Mouse (Mus musculus) stomach, postnatal 0 days (tissue): Measurements from ENCODE around the gene Serinc5.

Experiments
- CTCF ChIP-seq: IDR thresholded peaks from 2 replicates; pipeline ENCODE4 v1.5.1; 2016; ENCODE audit warnings: antibody characterized with exemption, low read depth, mild to moderate bottlenecking, moderate library complexity
- EP300 ChIP-seq: optimal IDR thresholded peaks from 2 replicates; pipeline ENCODE3; 2016; ENCODE audit warnings: antibody characterized with exemption

DNA sequence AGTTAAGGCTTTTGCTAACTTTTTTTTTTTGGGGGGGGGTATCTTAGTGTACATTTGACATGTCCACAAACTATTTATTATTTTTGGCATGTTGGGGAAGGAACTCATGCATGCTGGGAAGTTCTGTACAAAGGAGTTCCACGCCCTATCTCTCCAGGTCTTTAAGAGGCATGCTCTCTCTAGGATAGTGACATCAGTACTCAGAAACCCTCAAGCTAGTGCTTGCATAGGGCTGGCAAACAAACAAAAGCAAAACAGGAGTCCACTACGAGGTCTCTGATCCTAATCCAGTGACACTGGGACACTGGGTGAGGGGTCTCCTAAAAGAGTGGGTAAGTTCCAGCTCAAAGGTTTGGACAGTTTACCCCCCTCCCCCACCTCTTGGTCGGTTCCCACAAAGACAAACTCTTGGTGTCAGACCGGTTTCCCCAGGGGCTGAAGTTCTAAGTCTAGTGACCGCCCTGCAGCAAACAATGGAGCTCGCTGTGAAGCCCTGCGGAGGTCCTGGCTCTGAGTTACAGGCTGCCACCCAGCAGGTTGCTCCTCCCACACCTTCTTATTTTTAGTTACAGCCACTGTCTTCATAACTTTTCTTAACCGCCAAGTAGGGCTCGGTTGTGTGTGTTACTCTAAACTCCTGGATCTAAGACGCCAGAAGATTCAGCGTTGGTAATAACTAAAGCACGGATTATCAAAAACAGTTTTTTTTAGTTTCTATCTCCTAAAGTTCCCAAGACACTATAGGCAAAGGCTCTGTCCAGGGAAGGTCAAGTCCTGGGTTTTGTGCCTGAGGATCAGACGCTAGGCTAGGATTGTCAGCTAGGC lies 1.2 kb upstream of the Serinc5 start:
- TF ChIP-seq EP300 (no peak), CTCF (no peak)
